Mouse (Mus musculus) bone marrow, adult 2 months (tissue): ENCODE data around the gene Sobp.

Experiments
- CTCF ChIP-seq: fragments of 200-500 bp; IDR thresholded peaks from 2 replicates; pipeline ENCODE4 v1.5.1; 2011; ENCODE audit warnings: low read length, control low read depth; ENCODE audit not compliant: control insufficient read depth, insufficient read depth
- POLR2A ChIP-seq: fragments of 200-500 bp; IDR thresholded peaks from 2 replicates; pipeline ENCODE4 v1.6.1; 2011; ENCODE audit warnings: low read depth, mild to moderate bottlenecking, control low read depth, low read length, borderline replicate concordance; ENCODE audit not compliant: control insufficient read depth

- TF ChIP-seq CTCF (no peak), POLR2A (no peak)
Measured at GRCm38 (mm10) chr10:42973537-42973936, 200.8 kb downstream of the Sobp start.
